Mouse (Mus musculus): ENCODE results near the gene Prss46.

The Prss46 gene

GRCm38 (mm10) chr9:110844206-110844605, at the start of gene Prss46:
Gene Prss46, plus strand, starts transcription at chr9:110844506.
- POLR2A ChIA-PET = no interaction called here
- CTCF ChIA-PET = interaction anchor here in 2 of 4 experiments (1.0 to 1.2 kb wide), 2 partner anchors 27 to 249 kb away, joined by 3 to 4 read pairs; no protein-coding TSS in a partner anchor

GRCm38 (mm10) chr9:110797013-110797412, 47.3 kb upstream of the Prss46 start:
- ChIA-PET CTCF (interaction anchor here in 3 of 4 experiments (1.1 to 2.1 kb wide), 4 partner anchors 15 to 74 kb away, joined by 3 to 12 read pairs (median 7); no protein-coding TSS in a partner anchor), POLR2A (interaction anchor here in 3 of 4 experiments (0.6 to 1.6 kb wide), 16 partner anchors 9 to 389 kb away, joined by 3 to 11 read pairs (median 3); partner anchors contain the start of genes Ptpn23 (in 2 of the 3), Ccdc12 (in 1 of the 3) and Nbeal2 (in 1 of the 3))

- ChIA-PET CTCF (interaction anchor here in 2 of 4 experiments (1.0 to 2.1 kb wide), 4 partner anchors 16 to 199 kb away, joined by 3 to 12 read pairs (median 6); no protein-coding TSS in a partner anchor), POLR2A (interaction anchor here in 2 of 4 experiments (0.9 to 1.5 kb wide), 5 partner anchors 17 to 390 kb away, joined by 3 to 10 read pairs (median 3); partner anchors contain the start of gene Ptpn23 (in 1 of the 2))
These were observed 46.4 kb upstream of the Prss46 start, which contains the start of gene Prss42 for GRCm38 (mm10) chr9:110797866-110798265. Gene Prss42, plus strand, starts transcription at chr9:110798166.

- ChIA-PET POLR2A (interaction anchor here in 1 of 4 experiments (0.9 to 1.1 kb wide), 2 partner anchors 56 to 68 kb away, joined by 3 read pairs; no protein-coding TSS in a partner anchor), CTCF (interaction anchor here in 2 of 4 experiments (0.6 to 1.0 kb wide), 3 partner anchors 8 to 264 kb away, joined by 3 to 4 read pairs (median 3); no protein-coding TSS in a partner anchor)
These were observed 43.3 kb upstream of the Prss46 start for GRCm38 (mm10) chr9:110800834-110801479.

GRCm38 (mm10) chr9:110803294-110803693, 41.0 kb upstream of the Prss46 start:
- CTCF ChIA-PET = no interaction called here

GRCm38 (mm10) chr9:110810051-110810450, 34.3 kb upstream of the Prss46 start:
- ChIA-PET POLR2A (no interaction called here), CTCF (interaction anchor here in 1 of 4 experiments (0.6 kb wide), 1 partner anchor 85 kb away, joined by 3 read pairs; no protein-coding TSS in a partner anchor)

More at GRCm38 (mm10) chr9:110803294-110803693, 41.0 kb upstream of the Prss46 start:
- POLR2A ChIA-PET = no interaction called here

- POLR2A ChIA-PET = no interaction called here
- CTCF ChIA-PET = interaction anchor here in 1 of 4 experiments (1.0 kb wide), 1 partner anchor 57 kb away, joined by 3 read pairs; no protein-coding TSS in a partner anchor
These were observed 30.5 kb upstream of the Prss46 start, which contains the start of gene Prss44 for GRCm38 (mm10) chr9:110813789-110814188. Gene Prss44, plus strand, starts transcription at chr9:110813994.

- ChIA-PET POLR2A (interaction anchor here in 2 of 4 experiments (1.0 to 1.2 kb wide), 2 partner anchors 39 to 45 kb away, joined by 3 read pairs; no protein-coding TSS in a partner anchor), CTCF (interaction anchor here in 3 of 4 experiments (0.6 to 1.0 kb wide), 3 partner anchors 39 to 133 kb away, joined by 3 to 7 read pairs (median 4); no protein-coding TSS in a partner anchor)
These were observed 23.8 kb upstream of the Prss46 start for GRCm38 (mm10) chr9:110820546-110820945.

- ChIA-PET POLR2A (interaction anchor here in 2 of 4 experiments (0.5 to 1.2 kb wide), 2 partner anchors 40 to 105 kb away, joined by 3 read pairs; no protein-coding TSS in a partner anchor), CTCF (interaction anchor here in 3 of 4 experiments (0.6 to 1.2 kb wide), 5 partner anchors 40 to 69 kb away, joined by 3 to 4 read pairs (median 3); no protein-coding TSS in a partner anchor)
These were observed 22.9 kb upstream of the Prss46 start for GRCm38 (mm10) chr9:110821436-110821835.

- POLR2A ChIA-PET = no interaction called here
- CTCF ChIA-PET = no interaction called here
These were observed 18.9 kb upstream of the Prss46 start for GRCm38 (mm10) chr9:110825426-110825825.

- ChIA-PET POLR2A (interaction anchor here in 1 of 4 experiments (0.6 kb wide), 1 partner anchor 32 kb away, joined by 3 read pairs; no protein-coding TSS in a partner anchor), CTCF (no interaction called here)
These were observed 18.5 kb upstream of the Prss46 start for GRCm38 (mm10) chr9:110825832-110826231.

- CTCF ChIA-PET = interaction anchor here in 1 of 4 experiments (0.6 to 0.7 kb wide), 2 partner anchors 41 to 96 kb away, joined by 3 to 4 read pairs; no protein-coding TSS in a partner anchor
- POLR2A ChIA-PET = interaction anchor here in 1 of 4 experiments (0.6 to 0.7 kb wide), 3 partner anchors 32 to 113 kb away, joined by 3 to 4 read pairs (median 3); no protein-coding TSS in a partner anchor
These were observed 17.9 kb upstream of the Prss46 start, which contains the start of gene Prss43 for GRCm38 (mm10) chr9:110826390-110826789. Gene Prss43, plus strand, starts transcription at chr9:110826690.

- ChIA-PET POLR2A (interaction anchor here in 3 of 4 experiments (0.7 to 1.6 kb wide), 6 partner anchors 16 to 438 kb away, joined by 3 to 4 read pairs (median 3); partner anchors contain the start of genes Epm2aip1 (in 1 of the 3), Mlh1 (in 1 of the 3) and Prss42 (in 1 of the 3)), CTCF (interaction anchor here in 1 of 4 experiments (0.8 kb wide), 1 partner anchor 52 kb away, joined by 3 read pairs; no protein-coding TSS in a partner anchor)
These were observed 11.3 kb upstream of the Prss46 start for GRCm38 (mm10) chr9:110833021-110833420.

GRCm38 (mm10) chr9:110834411-110834810, 9.9 kb upstream of the Prss46 start, which contains the start of gene Prss45:
Gene Prss45, plus strand, starts transcription at chr9:110834588.
- CTCF ChIA-PET = interaction anchor here in 2 of 4 experiments (0.7 to 1.6 kb wide), 2 partner anchors 455 to 556 kb away, joined by 3 read pairs; no protein-coding TSS in a partner anchor
- POLR2A ChIA-PET = interaction anchor here in 1 of 4 experiments (0.7 to 1.0 kb wide), 2 partner anchors 12 to 59 kb away, joined by 3 to 4 read pairs; no protein-coding TSS in a partner anchor

GRCm38 (mm10) chr9:110834961-110835360, 9.3 kb upstream of the Prss46 start:
- ChIA-PET CTCF (interaction anchor here in 2 of 4 experiments (0.7 to 1.6 kb wide), 2 partner anchors 455 to 557 kb away, joined by 3 read pairs; no protein-coding TSS in a partner anchor), POLR2A (no interaction called here)

GRCm38 (mm10) chr9:110836112-110836511, 8.2 kb upstream of the Prss46 start:
- CTCF ChIA-PET = no interaction called here

GRCm38 (mm10) chr9:110840905-110841304, 3.4 kb upstream of the Prss46 start:
- POLR2A ChIA-PET = no interaction called here
- CTCF ChIA-PET = interaction anchor here in 2 of 4 experiments (0.8 to 1.6 kb wide), 2 partner anchors 59 to 60 kb away, joined by 3 to 5 read pairs; no protein-coding TSS in a partner anchor

More at GRCm38 (mm10) chr9:110836112-110836511, 8.2 kb upstream of the Prss46 start:
- POLR2A ChIA-PET = interaction anchor here in 1 of 4 experiments (0.7 kb wide), 1 partner anchor 106 kb away, joined by 3 read pairs; no protein-coding TSS in a partner anchor

GRCm38 (mm10) chr9:110841438-110841837, 2.9 kb upstream of the Prss46 start:
- POLR2A ChIA-PET = interaction anchor here in 1 of 4 experiments (0.6 kb wide), 1 partner anchor 18 kb away, joined by 4 read pairs; no protein-coding TSS in a partner anchor

More at GRCm38 (mm10) chr9:110841438-110841837, 2.9 kb upstream of the Prss46 start:
- CTCF ChIA-PET = interaction anchor here in 2 of 4 experiments (0.8 to 1.6 kb wide), 2 partner anchors 60 kb away, joined by 3 to 5 read pairs; no protein-coding TSS in a partner anchor

Data from embryonic stem cell, embryonic (primary cell).